Mouse (Mus musculus) lung, postnatal 0 days (tissue): Measurements from ENCODE around the gene Cant1.

Experiments used
- CTCF ChIP-seq: IDR thresholded peaks from 2 replicates; pipeline ENCODE4 v1.5.1; 2016; ENCODE audit warnings: antibody characterized with exemption, mild to moderate bottlenecking
- EP300 ChIP-seq: IDR thresholded peaks from 2 replicates; pipeline ENCODE4 v1.6.1; 2016; ENCODE audit warnings: antibody characterized with exemption, mild to moderate bottlenecking, control low read depth

- TF ChIP-seq CTCF: no peak
- TF ChIP-seq EP300: no peak
These were observed 29.5 kb upstream of the Cant1 start for GRCm38 (mm10) chr11:118448385-118448784.
